Mouse (Mus musculus): Measurements from ENCODE around the gene Csmd2. TPM values are rescaled to one million over a fixed set of nuclear protein-coding genes. Genes with fewer than 3 reads are reported as not detected.

The Csmd2 gene
- total and polyA plus RNA-seq, 3 experiments, result 0.11 TPM; not detected in 2

DNA sequence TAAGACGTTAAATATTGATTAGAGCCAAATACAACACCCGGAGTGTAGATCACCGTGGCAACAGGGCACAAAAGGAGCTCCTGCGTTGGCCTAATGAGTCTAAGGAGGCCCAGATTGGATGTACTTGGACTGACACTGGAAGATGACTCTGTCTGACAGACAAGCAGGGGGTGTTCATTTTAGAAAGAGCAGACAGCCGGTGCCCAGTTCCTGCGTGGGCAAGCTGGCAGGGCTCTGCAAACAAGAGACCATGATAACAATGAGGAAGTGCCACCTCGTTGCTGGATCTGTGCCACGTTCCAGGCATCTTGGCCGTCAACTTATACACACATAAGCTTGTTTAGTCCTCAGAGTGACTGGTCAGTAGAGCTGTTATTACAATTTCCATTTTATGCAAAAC, 342.9 kb downstream of the Csmd2 start:
- H3K9me3 ChIP-seq (replicated peaks), result peaks cover 92% of the 10 kb centered on the region
- no peak for TF ChIP-seq CTCF (IDR thresholded peaks at IDR 0.05; ENCODE audit: low read depth, low read length)
- no peak for TF ChIP-seq GATA1 (IDR thresholded peaks at IDR 0.05; ENCODE audit: borderline replicate concordance, low read length)
- no peak for TF ChIP-seq TAL1 (conservative IDR thresholded peaks at IDR 0.05; ENCODE audit: low read depth, low read length)
- no peak for TF ChIP-seq POLR2AphosphoS5 (IDR thresholded peaks at IDR 0.05; ENCODE audit: insufficient replicate concordance, low read depth, low read length)
- TF ChIP-seq GATA2 (IDR thresholded peaks at IDR 0.05; ENCODE audit: borderline replicate concordance, low read depth, low read length), result no peak
- ATAC-seq (ENCODE audit: extremely low read depth, insufficient number of reproducible peaks, low FRiP score, poor library complexity, severe bottlenecking), result no peak

DNA sequence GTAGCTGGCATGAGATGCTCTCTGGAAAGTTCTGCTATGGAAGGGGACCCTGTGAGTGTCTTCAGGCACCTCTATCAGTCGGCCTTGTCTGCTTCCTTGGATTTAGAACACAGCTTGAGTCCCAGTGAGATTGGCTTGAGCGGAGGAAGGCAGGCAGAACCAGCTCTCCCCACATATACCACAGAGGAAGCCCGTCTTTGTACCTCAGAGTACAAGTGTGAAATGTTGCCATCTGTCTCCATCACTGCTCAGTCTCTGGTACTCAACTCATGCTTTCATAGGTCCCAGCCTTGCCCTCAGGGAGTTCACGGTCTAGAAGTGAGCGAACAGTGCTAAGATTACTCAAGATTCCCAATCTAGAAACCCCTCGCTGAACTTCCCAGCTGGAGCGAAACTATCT, 352.8 kb downstream of the Csmd2 start:
- Histone ChIP-seq H3K4me1 (ENCODE audit: insufficient read depth, low read depth, low read length) (no peaks in the 10 kb centered on the region), H3K4me3 (ENCODE audit: low read depth, low read length) (no peak overlapping the region), H3K36me3 (replicated peaks) (no peaks in the 10 kb centered on the region), H3K9me3 (replicated peaks) (peaks cover 84% of the 10 kb centered on the region), H3K27me3 (ENCODE audit: insufficient read depth, low read length) (no peaks in the 10 kb centered on the region)
- no peak for ATAC-seq (ENCODE audit: extremely low read depth, insufficient number of reproducible peaks, low FRiP score, poor library complexity, severe bottlenecking)
- no peak for DNase-seq (ENCODE audit: low spot score)
- no peak for TF ChIP-seq POLR2AphosphoS5 (IDR thresholded peaks at IDR 0.05; ENCODE audit: insufficient replicate concordance, low read depth, low read length)

More for the DNA sequence above, 342.9 kb downstream of the Csmd2 start:
- H3K4me3 ChIP-seq (ENCODE audit: low read depth, low read length), result no peak overlapping the region
- H3K27me3 ChIP-seq (ENCODE audit: insufficient read depth, low read length), result no peaks in the 10 kb centered on the region
- DNase-seq (ENCODE audit: low spot score), result no peak
- H3K36me3 ChIP-seq (replicated peaks), result no peaks in the 10 kb centered on the region
- H3K4me1 ChIP-seq (ENCODE audit: insufficient read depth, low read depth, low read length), result no peaks in the 10 kb centered on the region

DNA sequence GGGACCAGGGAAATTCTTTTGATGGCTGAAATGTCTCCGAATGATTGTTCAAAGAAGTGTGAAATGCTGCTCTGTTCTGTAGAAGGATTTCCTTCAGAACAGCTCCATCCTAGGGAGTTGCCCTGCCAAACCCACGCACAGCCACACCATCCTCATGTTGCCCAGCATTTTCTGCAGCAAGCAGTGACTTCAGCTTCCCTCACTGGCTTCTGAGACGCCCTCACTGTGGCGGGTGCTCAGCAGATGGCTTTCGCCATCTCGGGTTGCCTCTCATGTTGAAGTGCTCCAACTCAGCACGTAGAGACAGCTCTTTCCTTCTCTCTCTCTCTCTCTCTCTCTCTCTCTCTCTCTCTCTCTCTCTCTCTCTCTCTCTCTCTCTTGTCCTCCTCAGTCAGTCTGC, 353.7 kb downstream of the Csmd2 start:
- Histone ChIP-seq H3K9me3 (replicated peaks) (peaks cover 81% of the 10 kb centered on the region), H3K36me3 (replicated peaks) (no peaks in the 10 kb centered on the region), H3K4me1 (ENCODE audit: insufficient read depth, low read depth, low read length) (no peaks in the 10 kb centered on the region), H3K4me3 (ENCODE audit: low read depth, low read length) (no peak overlapping the region), H3K27me3 (ENCODE audit: insufficient read depth, low read length) (no peaks in the 10 kb centered on the region)
- ATAC-seq (ENCODE audit: extremely low read depth, insufficient number of reproducible peaks, low FRiP score, poor library complexity, severe bottlenecking), result no peak
- TF ChIP-seq CTCF (IDR thresholded peaks at IDR 0.05; ENCODE audit: low read depth, low read length) (no peak), GATA2 (IDR thresholded peaks at IDR 0.05; ENCODE audit: borderline replicate concordance, low read depth, low read length) (no peak), GATA1 (IDR thresholded peaks at IDR 0.05; ENCODE audit: borderline replicate concordance, low read length) (no peak), POLR2AphosphoS5 (IDR thresholded peaks at IDR 0.05; ENCODE audit: insufficient replicate concordance, low read depth, low read length) (no peak), TAL1 (conservative IDR thresholded peaks at IDR 0.05; ENCODE audit: low read depth, low read length) (no peak)
- DNase-seq (ENCODE audit: low spot score), result no peak

DNA sequence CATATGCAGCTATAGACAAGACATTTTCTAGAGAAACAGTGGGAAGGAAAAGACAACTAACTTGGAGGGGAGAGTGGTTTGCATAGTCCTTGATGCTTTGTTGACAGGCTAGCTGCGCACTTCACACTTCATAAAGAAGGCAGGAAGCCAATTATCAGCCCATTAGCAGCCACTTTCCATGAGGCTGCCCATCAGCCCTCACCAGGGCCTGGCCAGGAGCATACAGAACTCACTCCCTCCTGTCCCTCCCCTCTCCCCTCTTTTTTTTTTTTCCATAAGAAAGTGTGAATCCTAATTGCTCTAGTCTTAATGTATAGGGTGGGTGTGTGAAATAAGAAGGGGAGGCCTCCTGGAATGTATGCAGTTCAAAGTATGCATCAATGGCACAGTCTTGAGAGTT, 354.6 kb downstream of the Csmd2 start:
- no peak overlapping the region for H3K4me3 ChIP-seq (ENCODE audit: low read depth, low read length)
- ATAC-seq (ENCODE audit: extremely low read depth, insufficient number of reproducible peaks, low FRiP score, poor library complexity, severe bottlenecking) (no peak), DNase-seq (ENCODE audit: low spot score) (no peak)
- H3K9me3 ChIP-seq (replicated peaks), result peaks cover 81% of the 10 kb centered on the region
- no peaks in the 10 kb centered on the region for H3K27me3 ChIP-seq (ENCODE audit: insufficient read depth, low read length)
- TF ChIP-seq TAL1 (conservative IDR thresholded peaks at IDR 0.05; ENCODE audit: low read depth, low read length) (no peak), CTCF (IDR thresholded peaks at IDR 0.05; ENCODE audit: low read depth, low read length) (no peak), GATA2 (IDR thresholded peaks at IDR 0.05; ENCODE audit: borderline replicate concordance, low read depth, low read length) (no peak), GATA1 (IDR thresholded peaks at IDR 0.05; ENCODE audit: borderline replicate concordance, low read length) (no peak), POLR2AphosphoS5 (IDR thresholded peaks at IDR 0.05; ENCODE audit: insufficient replicate concordance, low read depth, low read length) (no peak)
- H3K4me1 ChIP-seq (ENCODE audit: insufficient read depth, low read depth, low read length), result no peaks in the 10 kb centered on the region
- H3K36me3 ChIP-seq (replicated peaks), result no peaks in the 10 kb centered on the region

DNA sequence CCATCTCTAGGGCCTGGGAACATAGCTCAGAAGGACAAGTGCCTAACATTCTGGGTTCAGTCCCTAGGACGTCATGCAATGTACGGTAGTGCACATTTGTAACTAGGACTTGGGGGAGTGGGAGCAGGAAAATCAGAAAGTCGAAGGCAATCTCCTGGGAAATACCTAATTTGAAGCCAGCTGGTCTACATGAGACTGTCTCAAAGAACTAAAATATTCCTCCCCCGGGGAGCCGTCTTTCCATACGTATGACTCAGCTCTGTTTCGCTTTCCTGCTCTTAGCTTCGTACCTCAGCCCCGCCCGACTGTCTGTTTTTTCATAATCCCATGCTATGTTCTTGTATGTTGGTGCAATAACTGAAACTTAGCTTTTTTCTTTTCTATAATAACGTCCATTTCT, 371.1 kb downstream of the Csmd2 start:
- peaks cover 45% of the 10 kb centered on the region for H3K9me3 ChIP-seq (replicated peaks)
- ATAC-seq (ENCODE audit: extremely low read depth, insufficient number of reproducible peaks, low FRiP score, poor library complexity, severe bottlenecking) (no peak), DNase-seq (ENCODE audit: low spot score) (no peak)
- H3K4me1 ChIP-seq (ENCODE audit: insufficient read depth, low read depth, low read length), result no peaks in the 10 kb centered on the region
- no peak overlapping the region for H3K4me3 ChIP-seq (ENCODE audit: low read depth, low read length)
- H3K27me3 ChIP-seq (ENCODE audit: insufficient read depth, low read length), result no peaks in the 10 kb centered on the region
- no peaks in the 10 kb centered on the region for H3K36me3 ChIP-seq (replicated peaks)
- no peak for TF ChIP-seq POLR2AphosphoS5 (IDR thresholded peaks at IDR 0.05; ENCODE audit: insufficient replicate concordance, low read depth, low read length)
- TF ChIP-seq GATA2 (IDR thresholded peaks at IDR 0.05; ENCODE audit: borderline replicate concordance, low read depth, low read length), result no peak
- no peak for TF ChIP-seq TAL1 (conservative IDR thresholded peaks at IDR 0.05; ENCODE audit: low read depth, low read length)

DNA sequence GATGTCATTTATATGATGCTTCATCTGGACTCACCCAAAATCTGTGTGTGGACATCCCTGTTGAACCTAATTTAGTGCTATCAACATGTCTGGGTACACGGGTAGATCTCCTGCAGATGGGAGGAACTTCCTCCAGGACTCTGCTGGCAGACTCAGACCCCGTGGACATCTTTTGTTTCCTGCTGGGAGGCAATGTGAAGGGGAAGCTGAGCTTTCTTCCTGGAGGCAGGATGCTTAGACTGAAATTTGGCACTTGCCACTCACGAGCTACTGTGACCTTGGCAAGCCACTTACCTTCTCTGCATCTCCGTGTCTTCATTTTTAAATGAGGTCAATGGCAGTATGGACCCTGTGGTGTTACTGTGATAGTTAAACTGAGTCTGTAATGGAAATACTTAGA, 378.2 kb downstream of the Csmd2 start:
- H3K36me3 ChIP-seq (replicated peaks), result no peaks in the 10 kb centered on the region
- H3K9me3 ChIP-seq (replicated peaks), result peaks cover 66% of the 10 kb centered on the region
- H3K4me3 ChIP-seq (ENCODE audit: low read depth, low read length), result no peak overlapping the region
- DNase-seq (ENCODE audit: low spot score) (no peak), ATAC-seq (ENCODE audit: extremely low read depth, insufficient number of reproducible peaks, low FRiP score, poor library complexity, severe bottlenecking) (no peak)
- no peaks in the 10 kb centered on the region for H3K27me3 ChIP-seq (ENCODE audit: insufficient read depth, low read length)
- H3K4me1 ChIP-seq (ENCODE audit: insufficient read depth, low read depth, low read length), result no peaks in the 10 kb centered on the region
- TF ChIP-seq GATA1 (IDR thresholded peaks at IDR 0.05; ENCODE audit: borderline replicate concordance, low read length) (no peak), GATA2 (IDR thresholded peaks at IDR 0.05; ENCODE audit: borderline replicate concordance, low read depth, low read length) (no peak), CTCF (IDR thresholded peaks at IDR 0.05; ENCODE audit: low read depth, low read length) (no peak), POLR2AphosphoS5 (IDR thresholded peaks at IDR 0.05; ENCODE audit: insufficient replicate concordance, low read depth, low read length) (no peak), TAL1 (conservative IDR thresholded peaks at IDR 0.05; ENCODE audit: low read depth, low read length) (no peak)

DNA sequence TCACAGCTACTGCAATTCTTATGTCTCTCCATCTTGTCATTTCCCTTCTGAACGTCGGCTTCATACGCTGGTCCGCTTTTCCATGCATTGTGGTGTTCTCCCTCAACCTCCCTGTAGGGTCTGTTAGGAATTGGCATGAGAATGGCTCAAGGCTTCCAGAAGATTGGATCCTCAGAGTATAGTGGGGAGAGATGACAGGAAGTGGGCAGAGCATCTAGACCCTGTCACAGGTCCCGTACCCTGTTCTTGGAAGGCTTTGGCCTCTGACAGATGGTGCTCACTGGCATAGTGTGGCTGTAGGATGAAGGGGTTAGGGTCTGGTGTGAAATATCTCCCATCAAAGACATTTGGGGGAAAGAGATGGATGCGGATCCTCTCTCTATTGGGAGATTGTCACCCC, 380.4 kb downstream of the Csmd2 start:
- H3K27me3 ChIP-seq (ENCODE audit: insufficient read depth, low read length), result no peaks in the 10 kb centered on the region
- H3K36me3 ChIP-seq (replicated peaks), result no peaks in the 10 kb centered on the region
- H3K9me3 ChIP-seq (replicated peaks), result peaks cover 76% of the 10 kb centered on the region
- ATAC-seq (ENCODE audit: extremely low read depth, insufficient number of reproducible peaks, low FRiP score, poor library complexity, severe bottlenecking) (no peak), DNase-seq (ENCODE audit: low spot score) (no peak)
- H3K4me1 ChIP-seq (ENCODE audit: insufficient read depth, low read depth, low read length), result no peaks in the 10 kb centered on the region
- no peak overlapping the region for H3K4me3 ChIP-seq (ENCODE audit: low read depth, low read length)
- no peak for TF ChIP-seq POLR2AphosphoS5 (IDR thresholded peaks at IDR 0.05; ENCODE audit: insufficient replicate concordance, low read depth, low read length)
- no peak for TF ChIP-seq CTCF (IDR thresholded peaks at IDR 0.05; ENCODE audit: low read depth, low read length)
- no peak for TF ChIP-seq GATA2 (IDR thresholded peaks at IDR 0.05; ENCODE audit: borderline replicate concordance, low read depth, low read length)
- no peak for TF ChIP-seq TAL1 (conservative IDR thresholded peaks at IDR 0.05; ENCODE audit: low read depth, low read length)
- TF ChIP-seq GATA1 (IDR thresholded peaks at IDR 0.05; ENCODE audit: borderline replicate concordance, low read length), result no peak
